Mouse (Mus musculus): ENCODE results near the gene 1700001O22Rik. TPM values are rescaled to one million over a fixed set of nuclear protein-coding genes. Genes with fewer than 3 reads are reported as not detected.

Gene 1700001O22Rik
- polyA plus RNA-seq (2014; fragmentation: Nextera tagmentation; extraction: Ambion mirVana), result 1.8 and 2.1 TPM in 2 replicates

GRCm38 (mm10) chr2:30803604-30804003 is at the start of gene 1700001O22Rik:
Gene 1700001O22Rik, minus strand, starts transcription at chr2:30803661.
- Histone ChIP-seq H3K4me1 (ENCODE audit: control insufficient read depth in 2 of 2, insufficient read depth in 2 of 2, low read length in 2 of 2) (peaks cover 9% of the 10 kb centered on the region in 2 experiments), H3K9ac (ENCODE audit: low read length) (no peak within 1 kb of the TSS), H3K27me3 (ENCODE audit: control insufficient read depth, insufficient read depth, low read length) (peaks cover 30% of the 10 kb centered on the region), H3K36me3 (ENCODE audit: control insufficient read depth, insufficient read depth, low read length) (no peaks in the 10 kb centered on the region), H3K27ac (replicated peaks in 1 of 2; ENCODE audit: control insufficient read depth in 1 of 2, insufficient read depth in 1 of 2, low read depth in 2 of 2, low read length in 2 of 2) (no peak within 1 kb of the TSS), H3K4me2 (ENCODE audit: low read length) (no peak within 1 kb of the TSS), H3K9me3 (ENCODE audit: control insufficient read depth, low read length) (no peaks in the 10 kb centered on the region), H3K4me3 (ENCODE audit: control insufficient read depth in 1 of 2, insufficient read depth in 1 of 2, low read depth in 1 of 2, low read length in 2 of 2) (no peak within 1 kb of the TSS)
- 80% methylated on average over 3 of the region's 3 CpGs for WGBS
- no peak for ATAC-seq (ENCODE audit: insufficient number of reproducible peaks, insufficient read depth, low FRiP score, low read depth)

GRCm38 (mm10) chr2:30852771-30853313 is 49.4 kb upstream of the 1700001O22Rik start:
- ATAC-seq (ENCODE audit: insufficient number of reproducible peaks, insufficient read depth, low FRiP score, low read depth), result no peak
- no peaks in the 10 kb centered on the region for H3K27me3 ChIP-seq (ENCODE audit: control insufficient read depth, insufficient read depth, low read length)
- H3K4me3 ChIP-seq (ENCODE audit: control insufficient read depth in 1 of 2, insufficient read depth in 1 of 2, low read depth in 1 of 2, low read length in 2 of 2), result no peak overlapping the region
- H3K36me3 ChIP-seq (ENCODE audit: control insufficient read depth, insufficient read depth, low read length), result 0 out of 2 replicates have a peak, but pooled peaks cover 4% of the 10 kb centered on the region
- H3K9me3 ChIP-seq (ENCODE audit: control insufficient read depth, low read length), result no peaks in the 10 kb centered on the region
- H3K4me2 ChIP-seq (ENCODE audit: low read length), result no peak overlapping the region
- H3K4me1 ChIP-seq (ENCODE audit: control insufficient read depth in 2 of 2, insufficient read depth in 2 of 2, low read length in 2 of 2), result peaks cover 28 to 38% of the 10 kb centered on the region in 2 experiments
- peak overlapping the region; percentile 34; the same call in 1 of the 2 replicates for H3K9ac ChIP-seq (ENCODE audit: low read length)
- WGBS, result 38% methylated on average over 20 of the region's 20 CpGs
- H3K27ac ChIP-seq (replicated peaks in 1 of 2; ENCODE audit: control insufficient read depth in 1 of 2, insufficient read depth in 1 of 2, low read depth in 2 of 2, low read length in 2 of 2), result no peak overlapping the region

GRCm38 (mm10) chr2:30850581-30850980 is 47.1 kb upstream of the 1700001O22Rik start:
- no peak overlapping the region for H3K27ac ChIP-seq (replicated peaks in 1 of 2; ENCODE audit: control insufficient read depth in 1 of 2, insufficient read depth in 1 of 2, low read depth in 2 of 2, low read length in 2 of 2)
- H3K9ac ChIP-seq (ENCODE audit: low read length), result no peak overlapping the region
- H3K36me3 ChIP-seq (ENCODE audit: control insufficient read depth, insufficient read depth, low read length), result 0 out of 2 replicates have a peak, but pooled peaks cover 4% of the 10 kb centered on the region
- no peak overlapping the region for H3K4me3 ChIP-seq (ENCODE audit: control insufficient read depth in 1 of 2, insufficient read depth in 1 of 2, low read depth in 1 of 2, low read length in 2 of 2)
- H3K27me3 ChIP-seq (ENCODE audit: control insufficient read depth, insufficient read depth, low read length), result no peaks in the 10 kb centered on the region
- no peak for ATAC-seq (ENCODE audit: insufficient number of reproducible peaks, insufficient read depth, low FRiP score, low read depth)
- H3K4me2 ChIP-seq (ENCODE audit: low read length), result no peak overlapping the region
- H3K4me1 ChIP-seq (ENCODE audit: control insufficient read depth in 2 of 2, insufficient read depth in 2 of 2, low read length in 2 of 2), result peaks cover 42 to 58% of the 10 kb centered on the region in 2 experiments
- H3K9me3 ChIP-seq (ENCODE audit: control insufficient read depth, low read length), result no peaks in the 10 kb centered on the region
- WGBS, result 25% methylated on average over 6 of the region's 6 CpGs

DNA sequence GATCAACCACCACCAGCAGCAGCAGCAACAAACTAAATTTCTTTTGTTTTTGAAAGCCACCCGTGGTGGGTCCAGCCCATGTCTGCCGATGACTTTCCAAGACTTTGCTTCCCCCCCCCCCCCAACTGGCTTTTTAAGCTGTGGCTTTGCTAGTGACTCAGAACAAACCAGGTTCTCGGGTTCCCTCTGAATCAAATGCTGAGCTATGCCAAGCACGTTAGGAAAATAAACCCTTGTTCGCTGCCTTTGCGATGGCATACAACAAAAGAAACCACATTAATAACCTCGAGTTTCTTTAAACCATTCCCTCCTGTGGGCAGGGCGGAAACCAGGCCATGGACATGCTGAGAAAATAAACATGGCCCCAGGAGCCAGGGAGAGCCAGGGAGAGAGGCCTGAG is 44.7 kb upstream of the 1700001O22Rik start:
- Histone ChIP-seq H3K27me3 (ENCODE audit: control insufficient read depth, insufficient read depth, low read length) (peaks cover 7% of the 10 kb centered on the region; the same call in 1 of the 2 replicates), H3K4me3 (ENCODE audit: control insufficient read depth in 1 of 2, insufficient read depth in 1 of 2, low read depth in 1 of 2, low read length in 2 of 2) (no peak overlapping the region), H3K9me3 (ENCODE audit: control insufficient read depth, low read length) (no peaks in the 10 kb centered on the region), H3K36me3 (ENCODE audit: control insufficient read depth, insufficient read depth, low read length) (0 out of 2 replicates have a peak, but pooled peaks cover 4% of the 10 kb centered on the region), H3K9ac (ENCODE audit: low read length) (no peak overlapping the region), H3K4me1 (ENCODE audit: control insufficient read depth in 2 of 2, insufficient read depth in 2 of 2, low read length in 2 of 2) (peaks cover 48 to 56% of the 10 kb centered on the region in 2 experiments), H3K4me2 (ENCODE audit: low read length) (no peak overlapping the region), H3K27ac (replicated peaks in 1 of 2; ENCODE audit: control insufficient read depth in 1 of 2, insufficient read depth in 1 of 2, low read depth in 2 of 2, low read length in 2 of 2) (no peak overlapping the region)
- WGBS, result 67% methylated on average over 8 of the region's 8 CpGs
- no peak for ATAC-seq (ENCODE audit: insufficient number of reproducible peaks, insufficient read depth, low FRiP score, low read depth)

GRCm38 (mm10) chr2:30846723-30847122 is 43.3 kb upstream of the 1700001O22Rik start:
- peak overlapping the region; percentile 85 for H3K9ac ChIP-seq (ENCODE audit: low read length)
- H3K9me3 ChIP-seq (ENCODE audit: control insufficient read depth, low read length), result no peaks in the 10 kb centered on the region
- peak overlapping the region; percentile 57 to 75 for H3K27ac ChIP-seq (replicated peaks in 1 of 2; ENCODE audit: control insufficient read depth in 1 of 2, insufficient read depth in 1 of 2, low read depth in 2 of 2, low read length in 2 of 2)
- 0 out of 2 replicates have a peak, but pooled peaks cover 4% of the 10 kb centered on the region for H3K36me3 ChIP-seq (ENCODE audit: control insufficient read depth, insufficient read depth, low read length)
- H3K27me3 ChIP-seq (ENCODE audit: control insufficient read depth, insufficient read depth, low read length), result peaks cover 7% of the 10 kb centered on the region; the same call in 1 of the 2 replicates
- 11% methylated on average over 6 of the region's 6 CpGs for WGBS
- peak; percentile 38; the same call in 1 of the 2 replicates for ATAC-seq (ENCODE audit: insufficient number of reproducible peaks, insufficient read depth, low FRiP score, low read depth)
- peak overlapping the region; percentile 20 to 25 for H3K4me3 ChIP-seq (ENCODE audit: control insufficient read depth in 1 of 2, insufficient read depth in 1 of 2, low read depth in 1 of 2, low read length in 2 of 2)
- peak overlapping the region; percentile 73 for H3K4me2 ChIP-seq (ENCODE audit: low read length)
- H3K4me1 ChIP-seq (ENCODE audit: control insufficient read depth in 2 of 2, insufficient read depth in 2 of 2, low read length in 2 of 2), result peaks cover 43 to 55% of the 10 kb centered on the region in 2 experiments

DNA sequence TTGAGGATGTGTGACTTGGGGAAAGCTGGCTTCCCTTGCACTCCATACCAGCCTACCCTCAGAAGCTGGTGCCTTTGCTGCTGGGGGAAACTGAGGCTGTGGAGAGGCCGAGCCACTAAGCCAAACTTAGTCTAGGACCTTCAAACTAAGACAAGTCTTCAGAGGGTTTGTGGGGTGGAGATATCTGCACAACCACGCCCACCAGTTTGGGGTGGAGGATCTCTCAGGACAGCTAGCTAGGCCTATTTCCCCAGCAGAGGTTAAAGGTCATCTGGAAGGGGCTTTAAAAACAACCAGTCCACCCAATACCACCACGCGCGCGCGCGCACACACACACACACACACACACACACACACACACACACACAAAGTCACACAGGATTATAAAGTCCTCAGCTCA is 42.8 kb upstream of the 1700001O22Rik start:
- H3K4me3 ChIP-seq (ENCODE audit: control insufficient read depth in 1 of 2, insufficient read depth in 1 of 2, low read depth in 1 of 2, low read length in 2 of 2), result peak overlapping the region; percentile 59 to 89
- 39% methylated on average over 8 of the region's 8 CpGs for WGBS
- no peak for ATAC-seq (ENCODE audit: insufficient number of reproducible peaks, insufficient read depth, low FRiP score, low read depth)

DNA sequence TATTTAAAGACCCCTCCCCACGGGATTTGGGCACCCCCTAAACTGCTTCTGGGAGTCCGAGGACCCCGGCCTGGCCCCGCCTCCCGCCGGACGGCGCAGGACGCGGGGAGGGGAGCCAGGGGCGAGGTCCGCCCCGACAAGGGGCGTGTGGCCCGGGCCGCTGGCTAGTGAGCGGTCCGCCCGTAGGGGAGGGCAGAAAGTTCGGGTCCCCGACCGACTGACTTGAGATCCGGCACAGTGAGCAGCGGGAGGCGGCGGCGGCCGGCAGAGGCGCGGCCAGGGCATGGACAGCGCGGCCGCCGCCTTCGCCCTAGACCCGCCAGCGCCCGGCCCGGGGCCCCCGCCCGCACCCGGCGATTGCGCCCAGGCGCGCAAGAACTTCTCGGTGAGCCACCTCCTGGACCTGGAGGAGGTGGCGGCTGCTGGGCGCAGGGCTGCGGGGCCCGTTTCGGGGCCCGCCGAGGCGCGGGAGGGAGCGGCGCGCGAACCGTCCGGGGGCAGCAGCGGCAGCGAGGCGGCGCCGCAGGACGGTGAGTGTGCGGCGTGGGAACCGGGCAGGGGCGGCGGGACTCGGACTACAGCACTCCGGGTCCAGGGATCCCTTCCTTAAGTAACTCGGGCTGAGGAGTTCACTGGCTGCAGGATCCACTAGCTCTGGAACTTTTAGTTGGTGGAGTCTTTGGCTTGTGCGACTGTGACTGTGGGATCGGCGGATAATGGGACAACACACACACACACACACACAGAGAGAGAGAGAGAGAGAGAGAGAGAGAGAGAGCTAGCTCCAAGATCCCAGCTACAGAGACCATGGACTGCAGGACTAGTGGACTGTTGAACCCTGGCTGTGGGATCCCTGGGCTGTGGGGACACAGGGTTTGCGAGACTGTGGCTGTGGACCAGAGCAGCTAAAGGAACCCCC is 42.0 kb upstream of the 1700001O22Rik start:
- H3K4me3 ChIP-seq (ENCODE audit: control insufficient read depth in 1 of 2, insufficient read depth in 1 of 2, low read depth in 1 of 2, low read length in 2 of 2), result peak overlapping the region; percentile 59 to 89
- no peaks in the 10 kb centered on the region for H3K9me3 ChIP-seq (ENCODE audit: control insufficient read depth, low read length)
- H3K27ac ChIP-seq (replicated peaks in 1 of 2; ENCODE audit: control insufficient read depth in 1 of 2, insufficient read depth in 1 of 2, low read depth in 2 of 2, low read length in 2 of 2), result peak overlapping the region; percentile 20 to 75
- peak overlapping the region; percentile 73 for H3K4me2 ChIP-seq (ENCODE audit: low read length)
- ATAC-seq (ENCODE audit: insufficient number of reproducible peaks, insufficient read depth, low FRiP score, low read depth), result 0 out of 2 replicates have a peak, but pooled peaks have one; percentile 22
- peaks cover 30 to 47% of the 10 kb centered on the region in 2 experiments for H3K4me1 ChIP-seq (ENCODE audit: control insufficient read depth in 2 of 2, insufficient read depth in 2 of 2, low read length in 2 of 2)
- H3K27me3 ChIP-seq (ENCODE audit: control insufficient read depth, insufficient read depth, low read length), result peaks cover 7% of the 10 kb centered on the region; the same call in 1 of the 2 replicates
- WGBS, result under 1% methylated on average over 80 of the region's 80 CpGs
- 0 out of 2 replicates have a peak, but pooled peaks cover 4% of the 10 kb centered on the region for H3K36me3 ChIP-seq (ENCODE audit: control insufficient read depth, insufficient read depth, low read length)
- H3K9ac ChIP-seq (ENCODE audit: low read length), result peak overlapping the region; percentile 85

More for the DNA sequence above, 42.8 kb upstream of the 1700001O22Rik start:
- Histone ChIP-seq H3K36me3 (ENCODE audit: control insufficient read depth, insufficient read depth, low read length) (0 out of 2 replicates have a peak, but pooled peaks cover 4% of the 10 kb centered on the region), H3K4me1 (ENCODE audit: control insufficient read depth in 2 of 2, insufficient read depth in 2 of 2, low read length in 2 of 2) (peaks cover 39 to 55% of the 10 kb centered on the region in 2 experiments), H3K27me3 (ENCODE audit: control insufficient read depth, insufficient read depth, low read length) (peaks cover 7% of the 10 kb centered on the region; the same call in 1 of the 2 replicates), H3K9ac (ENCODE audit: low read length) (peak overlapping the region; percentile 85), H3K27ac (replicated peaks in 1 of 2; ENCODE audit: control insufficient read depth in 1 of 2, insufficient read depth in 1 of 2, low read depth in 2 of 2, low read length in 2 of 2) (peak overlapping the region; percentile 20 to 75), H3K9me3 (ENCODE audit: control insufficient read depth, low read length) (no peaks in the 10 kb centered on the region), H3K4me2 (ENCODE audit: low read length) (peak overlapping the region; percentile 73)

All from heart, embryonic 14.5 days (tissue).